Mouse (Mus musculus): ENCODE measurements around the gene Chrna5.

The Chrna5 gene

DNA sequence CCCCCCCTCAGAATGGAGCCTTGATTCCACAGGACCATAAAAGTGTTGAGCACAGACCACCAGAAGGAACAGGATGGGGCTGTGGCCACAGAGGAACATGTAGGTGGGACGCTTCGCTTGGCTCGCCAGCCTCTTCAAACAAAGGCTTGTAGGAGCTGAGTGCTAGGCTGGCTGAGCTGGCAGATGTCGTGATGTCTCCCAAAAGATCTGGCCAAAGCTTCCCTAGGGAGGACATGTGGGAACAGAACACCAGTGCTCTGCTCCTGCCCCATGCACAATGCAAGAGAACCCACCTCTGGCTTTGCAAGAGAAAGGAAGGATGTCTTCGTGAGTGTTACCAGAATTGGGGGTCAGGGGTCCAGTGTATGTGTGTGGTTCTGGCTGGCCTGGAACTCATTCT lies 42.6 kb downstream of the Chrna5 start:
- no peak for DNase-seq (ENCODE audit: low spot score in 2 of 2)

DNA sequence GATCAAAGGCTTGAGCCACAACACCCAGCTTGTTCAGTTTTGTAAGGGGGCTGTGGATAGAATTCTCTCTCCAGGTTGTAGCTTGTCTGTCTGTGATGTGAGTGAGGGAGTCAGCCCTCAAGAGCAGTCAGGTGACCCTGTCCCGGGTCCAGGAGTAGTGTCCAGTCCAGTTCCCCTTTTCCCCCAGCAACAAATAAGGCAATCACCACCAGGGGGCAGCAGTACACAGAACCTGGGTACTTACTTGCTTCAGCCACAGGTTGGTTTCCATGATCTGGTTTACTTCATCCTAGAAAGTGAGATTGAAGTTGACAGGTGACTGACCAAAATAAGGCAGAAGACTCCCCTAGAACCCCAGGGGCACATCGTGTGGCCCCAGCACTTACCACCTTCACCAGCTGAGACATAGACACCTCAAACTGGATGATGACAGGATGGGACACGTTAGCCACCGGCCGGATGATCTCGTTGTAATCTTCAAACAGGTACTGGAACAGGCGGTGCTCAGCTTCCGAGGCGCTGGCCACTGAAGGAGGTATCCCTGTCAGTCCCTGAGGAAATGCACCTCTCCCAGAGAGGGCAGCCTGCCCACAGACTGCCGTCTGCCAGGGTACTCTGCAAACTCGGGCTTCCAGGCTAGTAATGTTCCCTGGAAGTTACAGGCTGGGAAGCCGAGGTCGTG lies 43.4 kb downstream of the Chrna5 start:
- peak; percentile 69 to 91 for DNase-seq (ENCODE audit: low spot score in 2 of 2)

DNA sequence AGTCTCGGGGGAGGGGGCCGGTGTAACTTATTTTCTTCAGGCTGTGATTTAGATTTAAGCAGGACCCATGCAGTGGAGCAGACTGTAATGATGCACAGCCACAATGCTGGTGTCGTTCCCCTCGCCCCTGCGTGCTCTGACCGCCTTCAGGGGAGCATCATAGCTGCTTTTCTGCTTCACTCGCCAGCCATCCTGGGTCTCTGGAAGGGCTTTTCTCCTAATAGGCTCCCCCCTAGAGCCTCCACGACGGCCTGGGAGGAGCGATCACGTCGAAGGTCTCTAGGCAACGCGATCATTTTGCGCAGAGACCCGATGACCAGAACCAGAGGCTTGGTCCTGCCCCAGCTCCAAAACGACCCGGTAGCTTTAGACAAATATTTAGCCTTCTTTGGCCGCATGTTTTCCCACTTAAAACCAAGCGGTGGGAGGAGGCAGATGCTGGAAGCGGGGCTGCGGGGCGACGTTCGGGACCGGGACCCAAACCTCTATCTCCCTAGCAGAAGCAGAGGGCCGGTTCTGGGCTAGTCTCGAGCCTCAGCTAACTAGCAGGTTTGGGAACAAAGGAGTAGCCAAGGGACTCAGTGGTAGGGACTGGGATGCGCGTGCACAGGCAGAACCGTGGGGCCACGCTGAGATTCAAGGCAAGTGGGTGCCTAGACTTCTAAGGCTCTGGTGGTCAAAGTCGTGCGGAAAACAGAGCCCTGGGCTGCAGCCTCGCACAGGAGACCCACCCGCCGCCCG lies 45.0 kb downstream of the Chrna5 start:
- no peak for DNase-seq (ENCODE audit: low spot score in 2 of 2)

DNA sequence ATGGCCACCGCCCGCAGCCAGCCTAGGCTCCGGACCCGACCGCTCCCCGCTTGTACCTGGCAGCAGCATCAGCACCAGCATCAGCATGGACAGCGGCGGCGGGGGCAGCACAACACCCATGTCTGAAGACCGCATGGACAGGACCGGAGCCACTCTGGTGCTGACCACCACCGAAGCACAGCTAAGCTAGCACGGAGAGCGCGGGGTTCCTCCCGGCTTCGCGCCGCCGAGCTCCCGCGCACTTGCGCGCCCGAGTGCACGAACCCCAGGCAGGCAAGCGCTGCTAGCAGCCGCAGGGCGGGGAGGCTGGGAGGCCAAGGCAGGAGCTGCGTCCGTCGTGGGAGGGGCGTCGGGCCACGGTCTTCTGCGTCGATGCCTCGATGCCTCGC lies 45.6 kb downstream of the Chrna5 start, which contains the start of gene Chrna3:
Chrna3 (minus strand) TSS at position 288 of the 389 bp plus-strand sequence.
- no peak for DNase-seq (ENCODE audit: low spot score in 2 of 2)

DNA sequence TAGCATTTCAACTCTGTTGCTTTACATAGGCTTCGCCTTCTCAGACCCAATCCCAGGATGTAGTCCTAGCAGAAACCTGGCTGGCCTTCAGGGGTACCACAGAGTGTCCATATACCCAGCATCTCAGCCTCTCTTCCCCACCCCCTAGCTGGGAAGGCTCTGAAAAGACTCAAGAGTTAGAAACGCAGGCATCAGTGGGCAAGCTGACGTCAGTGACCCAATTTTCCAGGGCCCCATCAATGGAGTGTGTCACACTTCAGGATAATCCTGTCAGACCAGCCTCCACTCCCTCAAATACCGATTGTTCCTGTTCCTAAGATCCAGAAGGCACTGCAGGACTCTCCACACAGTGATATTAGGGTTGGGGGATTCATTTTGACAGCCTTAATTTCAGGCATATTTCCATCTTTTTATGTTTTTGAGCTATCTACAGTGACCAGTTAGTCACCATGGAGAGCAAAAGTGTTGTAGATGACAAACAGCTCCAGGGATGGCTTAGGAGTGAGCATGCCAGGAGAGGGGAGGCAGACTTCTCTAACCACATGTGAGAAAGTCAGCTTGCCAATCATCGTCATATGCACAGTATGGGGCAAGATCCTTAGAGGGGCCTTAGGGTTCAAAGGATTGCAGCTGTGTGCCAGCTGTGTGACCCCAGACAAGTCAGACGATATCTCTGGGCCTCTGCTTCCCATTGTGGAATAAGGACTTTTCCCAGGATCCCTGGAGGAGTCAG lies 50.9 kb downstream of the Chrna5 start:
- DNase-seq (ENCODE audit: low spot score in 2 of 2): no peak

DNA sequence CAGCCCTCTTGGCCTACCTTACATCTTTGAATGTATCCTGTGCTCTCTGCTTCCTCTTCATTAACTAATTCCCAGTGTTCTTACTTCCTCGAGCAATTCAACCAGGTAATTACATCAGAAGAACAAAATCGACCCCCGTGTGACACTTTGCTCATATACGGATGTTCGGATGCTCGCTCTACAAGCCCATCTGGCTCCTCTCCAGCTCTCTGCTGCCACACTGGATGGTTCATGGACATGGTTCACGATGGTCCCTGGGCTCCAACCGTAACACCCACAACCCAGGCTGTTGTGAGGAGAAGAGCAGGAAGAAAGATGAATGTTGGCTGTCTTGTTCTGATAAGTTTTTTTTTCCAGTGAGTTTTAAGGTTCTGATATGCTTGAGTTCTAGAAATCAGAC lies 58.3 kb downstream of the Chrna5 start:
- DNase-seq (ENCODE audit: low spot score in 2 of 2): no peak

DNA sequence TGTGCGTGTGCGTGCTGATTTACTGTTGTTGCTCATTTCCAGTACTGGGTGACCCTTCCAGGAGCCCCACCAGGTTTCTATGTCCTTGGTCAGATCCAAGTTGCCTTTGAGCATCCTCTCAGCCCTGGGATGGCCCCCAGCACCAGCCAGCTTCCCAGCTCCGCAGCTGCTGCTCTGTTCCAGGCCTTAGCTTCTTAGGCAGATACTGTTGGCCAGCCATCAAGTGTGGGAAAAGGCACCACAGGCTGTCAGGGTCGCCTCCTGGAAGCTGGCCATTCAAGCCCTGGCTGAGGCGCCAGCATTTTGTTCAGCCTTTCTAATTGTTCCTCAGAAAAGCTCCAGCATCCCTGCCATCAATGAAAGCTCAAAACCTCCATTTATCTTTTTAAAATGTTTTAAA lies 59.3 kb downstream of the Chrna5 start:
- no peak for DNase-seq (ENCODE audit: low spot score in 2 of 2)

DNA sequence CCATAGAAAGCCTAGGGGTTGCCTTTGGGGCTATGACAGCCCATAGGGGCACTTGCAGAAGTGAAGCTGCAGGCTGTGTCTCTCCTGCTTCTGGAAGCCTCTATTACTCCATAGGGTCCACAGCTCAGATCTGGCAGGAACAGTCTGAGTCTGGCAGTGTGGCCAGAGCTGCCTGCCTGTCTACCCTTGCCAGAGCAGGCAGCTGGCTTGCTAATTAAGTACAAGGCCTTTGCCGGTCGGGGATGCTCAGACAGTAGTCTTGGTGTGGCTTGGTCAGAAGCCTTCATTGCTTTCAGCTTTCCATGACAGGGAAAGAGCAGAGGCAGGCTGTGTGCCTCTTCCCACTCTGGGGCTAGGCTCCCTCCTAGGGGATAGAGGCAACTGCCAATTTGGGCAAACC lies 60.7 kb downstream of the Chrna5 start:
- DNase-seq (ENCODE audit: low spot score in 2 of 2): no peak

DNA sequence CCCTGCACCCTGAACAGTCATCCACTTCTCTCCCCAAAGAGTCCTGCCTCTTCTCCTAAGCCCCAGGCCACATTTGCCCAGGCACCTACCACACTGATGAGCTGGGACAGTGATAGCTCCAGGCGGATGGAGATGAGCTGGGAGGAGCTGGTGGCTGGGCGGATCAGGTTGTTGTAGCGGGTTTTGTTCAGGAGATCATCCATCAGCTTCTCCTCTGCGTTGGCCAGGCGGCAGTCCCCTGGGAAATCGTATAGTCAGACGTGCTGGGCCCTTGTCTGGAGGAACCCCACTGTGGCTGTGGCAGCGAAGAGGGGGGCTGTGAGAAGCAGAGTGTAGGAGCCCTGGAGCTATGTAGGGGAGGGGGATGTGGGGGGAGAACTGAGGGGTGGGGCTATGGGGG lies 63.0 kb downstream of the Chrna5 start:
- DNase-seq (ENCODE audit: low spot score in 2 of 2): no peak

DNA sequence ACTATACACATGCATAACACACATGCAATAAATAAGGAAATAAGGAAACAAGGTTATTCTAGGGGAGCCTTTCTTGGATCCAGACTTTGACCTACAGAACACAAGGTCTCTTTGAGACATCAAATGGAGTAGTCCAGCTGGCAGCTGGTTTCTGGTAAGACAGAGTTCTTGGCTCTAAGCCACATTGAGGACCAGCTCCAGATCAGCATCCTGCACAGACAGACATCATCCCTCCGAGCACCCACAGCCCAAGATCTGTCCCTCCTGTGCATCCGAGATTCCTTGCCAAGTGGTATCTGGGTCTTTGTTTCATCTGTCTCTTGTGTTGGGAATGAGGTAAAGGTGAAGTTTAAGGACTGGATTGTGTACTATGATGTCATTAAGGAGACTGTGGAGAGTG lies 64.3 kb downstream of the Chrna5 start:
- no peak for DNase-seq (ENCODE audit: low spot score in 2 of 2)

DNA sequence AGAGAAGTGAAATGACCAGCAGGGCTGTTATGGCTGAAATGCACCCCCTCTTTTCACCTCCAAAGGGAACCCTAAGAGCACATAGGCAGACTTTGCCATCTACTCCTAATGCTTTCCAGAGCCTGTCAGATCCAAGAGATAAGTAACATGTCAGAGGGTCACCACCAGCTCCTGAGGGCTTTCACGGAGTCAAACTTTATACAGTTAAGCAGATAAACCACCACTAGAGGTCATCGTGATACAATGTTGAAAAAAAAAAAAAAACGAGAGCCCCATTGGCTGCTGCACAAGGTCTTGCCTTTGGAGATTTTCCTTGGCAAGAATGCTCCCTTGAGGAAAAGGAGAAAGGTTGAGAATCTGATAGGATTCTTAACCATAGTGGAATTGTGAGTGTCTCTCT lies 66.1 kb downstream of the Chrna5 start:
- no peak for DNase-seq (ENCODE audit: low spot score in 2 of 2)

DNA sequence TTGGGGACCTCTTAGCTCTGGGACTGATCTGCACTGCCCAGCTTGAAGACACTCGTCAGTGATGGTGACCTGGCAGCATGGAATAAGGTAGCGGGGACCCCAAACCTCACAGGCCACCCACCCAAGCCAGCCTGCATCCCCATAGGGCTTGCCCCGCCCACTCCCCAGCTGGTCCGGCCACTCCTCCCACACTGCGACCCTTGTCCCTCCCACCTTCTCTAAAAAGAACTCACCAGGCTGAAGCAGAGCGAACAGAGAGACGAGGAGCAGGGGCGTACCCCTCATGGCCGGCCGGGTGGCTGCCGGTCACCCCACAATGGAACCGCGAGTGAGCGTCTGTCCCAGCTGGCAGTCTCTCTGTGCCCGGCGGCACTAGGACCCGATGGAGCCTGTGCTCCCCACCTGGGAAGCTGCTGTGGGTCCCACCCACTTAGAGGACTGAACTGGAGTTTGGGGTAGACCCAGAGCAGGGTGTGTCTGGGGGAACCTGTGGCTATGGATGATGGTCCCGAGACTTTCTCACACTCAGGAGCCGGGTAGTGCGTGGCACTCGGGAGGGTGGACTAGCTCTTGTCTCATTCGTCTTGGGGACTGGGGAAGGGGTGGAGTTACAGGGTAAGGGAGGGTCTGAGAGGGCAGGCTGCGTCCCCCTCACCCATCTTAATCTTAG lies 67.7 kb downstream of the Chrna5 start, which contains the start of gene Chrnb4:
Chrnb4 (minus strand) TSS at position 569 of the 670 bp plus-strand sequence.
- DNase-seq (ENCODE audit: low spot score in 2 of 2): peak in 1 of 2 experiments; percentile 62

DNA sequence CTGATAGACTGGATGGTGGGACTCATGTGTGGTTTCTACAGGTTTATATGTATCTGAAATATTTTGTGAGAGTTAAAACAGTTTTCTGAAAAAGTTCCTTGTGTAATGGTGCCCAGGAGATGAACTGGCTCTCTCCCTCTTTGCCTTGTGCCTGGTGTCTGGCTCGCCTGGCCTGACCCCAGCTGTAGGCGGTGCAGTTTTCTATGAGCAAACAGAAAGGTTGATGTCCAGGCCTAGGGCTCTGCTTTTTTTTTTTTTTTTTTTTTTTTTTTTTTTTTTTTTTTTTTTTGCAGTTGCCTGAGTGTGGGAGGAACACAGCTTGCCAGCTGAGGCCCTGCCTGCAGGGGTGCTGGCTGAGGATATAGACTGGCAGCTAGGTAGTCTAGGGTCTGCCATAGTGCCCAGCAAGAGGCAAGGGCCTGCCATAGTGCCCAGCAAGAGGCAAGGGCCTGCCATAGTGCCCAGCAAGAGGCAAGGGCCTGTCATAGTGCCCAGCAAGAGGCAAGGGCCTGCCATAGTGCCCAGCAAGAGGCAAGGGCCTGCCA lies 74.8 kb downstream of the Chrna5 start:
- DNase-seq (ENCODE audit: low spot score in 2 of 2): no peak

Measured in spleen, postnatal 4 days (tissue).